Mouse (Mus musculus) cerebellum, postnatal 10 days (tissue): Measurements from ENCODE around the gene Hic1.

Source experiments
- DNase-seq, 2 experiments: peaks; one replicate each; pipeline ENCODE4 v3.0.0; 2021; ENCODE audit warnings: mixed read lengths in 2 of 2

The Hic1 gene

GRCm38 (mm10) chr11:75166861-75167642 is 2.3 kb downstream of the Hic1 start:
- DNase-seq: peak; percentile 55 to 57

GRCm38 (mm10) chr11:75166193-75166842 is 3.0 kb downstream of the Hic1 start:
- DNase-seq: peak; percentile 28 to 41

- DNase-seq: peak; percentile 76 to 77
Measured at GRCm38 (mm10) chr11:75165441-75166192, 3.7 kb downstream of the Hic1 start.

GRCm38 (mm10) chr11:75164750-75165149 is 4.6 kb downstream of the Hic1 start:
- peak in 1 of 2 experiments; percentile 32 for DNase-seq

GRCm38 (mm10) chr11:75164051-75164450 is 5.3 kb downstream of the Hic1 start:
- DNase-seq: no peak

GRCm38 (mm10) chr11:75163379-75163778 is 5.9 kb downstream of the Hic1 start:
- DNase-seq: no peak

- DNase-seq: no peak
Measured at GRCm38 (mm10) chr11:75162591-75163080, 6.7 kb downstream of the Hic1 start.

GRCm38 (mm10) chr11:75161417-75162008 is 7.8 kb downstream of the Hic1 start:
- DNase-seq: peak; percentile 55 to 69

- DNase-seq: no peak
Measured at GRCm38 (mm10) chr11:75160954-75161353, 8.4 kb downstream of the Hic1 start.

- DNase-seq: peak in 1 of 2 experiments; percentile 38
Measured at GRCm38 (mm10) chr11:75159564-75159963, 9.8 kb downstream of the Hic1 start.

GRCm38 (mm10) chr11:75158432-75158831 is 10.9 kb downstream of the Hic1 start:
- DNase-seq: no peak

- no peak for DNase-seq
Measured at GRCm38 (mm10) chr11:75157901-75158300, 11.4 kb downstream of the Hic1 start.

GRCm38 (mm10) chr11:75157037-75157436 is 12.3 kb downstream of the Hic1 start:
- peak in 1 of 2 experiments; percentile 21 for DNase-seq

- peak in 1 of 2 experiments; percentile 37 for DNase-seq
Measured at GRCm38 (mm10) chr11:75156416-75156815, 12.9 kb downstream of the Hic1 start.

GRCm38 (mm10) chr11:75155985-75156384 is 13.3 kb downstream of the Hic1 start:
- peak; percentile 34 for DNase-seq

GRCm38 (mm10) chr11:75154053-75154585 is 15.2 kb downstream of the Hic1 start:
- peak in 1 of 2 experiments; percentile 30 for DNase-seq

- DNase-seq: peak; percentile 60 to 63
Measured at GRCm38 (mm10) chr11:75152603-75153557, 16.4 kb downstream of the Hic1 start.

- DNase-seq: no peak
Measured at GRCm38 (mm10) chr11:75150346-75150745, 19.0 kb downstream of the Hic1 start.

GRCm38 (mm10) chr11:75148332-75149035 is 20.8 kb downstream of the Hic1 start:
- no peak for DNase-seq

GRCm38 (mm10) chr11:75147846-75148168 is 21.5 kb downstream of the Hic1 start:
- peak in 1 of 2 experiments; percentile 12 for DNase-seq
